Mouse (Mus musculus) left cerebral cortex, adult 11 months (tissue): Measurements from ENCODE around the gene Traip.
"Not testable (repeated sequence)": the region's sequence is repeated elsewhere in the genome, so short reads cannot be mapped to it uniquely, and the experiment has no call there.

Source experiments
- DNase-seq: peaks from one replicate; pipeline ENCODE4 v3.0.0; 2022; ENCODE audit warnings: low spot score

Traip gene

DNA sequence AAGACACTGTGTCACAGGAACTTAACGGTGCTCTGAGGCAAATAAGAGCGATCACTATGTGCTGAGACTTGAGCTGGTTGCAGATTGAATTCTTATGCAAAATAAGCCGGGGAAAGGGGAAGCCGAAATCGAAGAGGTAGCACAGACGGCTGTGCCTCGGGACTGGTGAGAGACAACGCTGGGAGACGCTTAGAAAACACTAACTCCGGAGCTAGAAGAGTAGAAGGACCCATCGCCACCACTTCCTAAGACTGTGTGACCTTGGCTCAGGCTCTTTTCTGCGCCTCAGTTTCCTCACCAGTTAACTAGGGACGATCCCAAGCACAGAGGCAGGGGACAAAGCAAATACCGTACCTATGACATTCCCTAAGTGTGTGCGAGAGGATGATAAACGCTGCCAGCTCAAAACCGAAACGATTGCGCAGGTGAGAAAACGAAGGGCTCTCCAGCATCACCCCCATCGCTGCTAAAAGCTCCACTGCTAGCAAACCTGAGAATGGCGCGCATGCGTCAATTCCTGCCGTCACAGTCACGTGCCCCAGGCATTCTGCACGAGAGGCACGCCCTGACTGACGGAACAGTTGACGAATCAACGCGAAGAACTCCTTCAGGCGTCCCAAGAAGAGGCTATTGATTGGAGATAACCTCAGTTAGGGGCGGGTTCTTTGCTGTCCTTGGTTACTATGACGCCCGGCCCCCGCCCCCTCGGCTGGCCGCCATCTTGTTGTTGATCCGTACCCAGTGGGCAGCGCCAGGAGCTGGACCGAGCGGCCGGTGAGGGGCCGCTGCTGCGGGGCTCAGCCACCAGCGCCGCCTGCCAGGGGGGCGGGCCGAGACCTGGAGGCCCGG lies 52.2 kb downstream of the Traip start, which contains the start of gene Ip6k1:
Gene Ip6k1 (plus strand): TSS at position 580 of the 849 bp plus-strand sequence.
- DNase-seq, result peak; percentile 100

DNA sequence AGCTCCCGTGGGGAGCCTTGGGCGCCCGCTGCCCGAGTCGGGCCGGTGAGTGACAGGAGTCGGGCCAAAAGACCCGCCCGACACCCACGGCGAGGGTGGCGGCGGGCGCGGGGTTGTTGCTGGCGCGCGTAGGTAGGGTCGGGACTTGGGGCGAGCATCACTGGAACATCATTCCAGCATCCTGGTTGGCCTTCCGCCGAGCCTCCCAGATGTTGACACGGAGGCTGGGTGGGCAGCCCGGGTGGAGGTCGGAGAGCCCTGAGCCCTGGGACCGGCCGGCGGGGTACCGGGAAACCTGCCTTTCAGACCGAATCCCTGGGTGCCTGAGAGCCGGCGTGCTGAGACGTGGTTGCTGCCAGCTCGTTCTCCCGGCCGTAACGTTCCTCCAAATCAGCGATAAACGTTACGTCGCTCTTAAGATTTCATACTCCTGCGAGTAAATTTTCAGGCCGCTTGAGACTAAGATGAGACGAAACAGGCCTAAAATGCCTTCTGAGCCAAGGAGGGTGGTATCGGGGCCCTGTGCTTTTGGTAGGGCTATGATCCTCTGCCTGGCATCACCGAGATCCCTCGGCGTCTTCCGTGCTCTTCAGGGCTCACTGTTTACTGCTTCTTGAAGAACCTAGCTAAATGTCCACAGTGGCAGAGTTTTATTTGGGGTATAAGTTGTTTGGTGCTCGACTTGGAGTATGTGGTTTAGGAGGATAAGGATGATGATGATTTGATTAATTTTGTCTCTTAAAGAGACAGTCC lies 53.0 kb downstream of the Traip start:
- DNase-seq, result no peak

GRCm38 (mm10) chr9:108003531-108003890 lies 53.6 kb downstream of the Traip start:
- no peak for DNase-seq

DNA sequence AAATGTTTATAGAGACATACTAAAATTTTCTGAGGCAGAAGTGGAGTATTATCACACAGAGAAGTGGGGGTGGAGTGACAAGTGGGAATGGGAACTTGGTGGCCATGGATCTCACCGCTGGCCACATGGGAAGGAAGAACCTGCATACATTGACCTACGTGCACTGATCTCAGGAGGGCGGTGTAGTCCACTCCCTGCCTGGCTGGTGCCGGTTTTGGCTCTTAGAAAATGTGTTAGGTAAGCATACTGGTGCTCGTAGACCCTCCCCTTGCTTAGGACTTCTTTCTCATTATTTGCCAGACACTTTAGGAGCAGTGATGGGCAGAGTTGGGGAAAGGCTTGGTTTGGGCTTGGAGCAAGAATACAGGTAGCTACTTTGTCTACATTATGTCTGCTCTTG lies 58.1 kb downstream of the Traip start:
- DNase-seq, result no peak

DNA sequence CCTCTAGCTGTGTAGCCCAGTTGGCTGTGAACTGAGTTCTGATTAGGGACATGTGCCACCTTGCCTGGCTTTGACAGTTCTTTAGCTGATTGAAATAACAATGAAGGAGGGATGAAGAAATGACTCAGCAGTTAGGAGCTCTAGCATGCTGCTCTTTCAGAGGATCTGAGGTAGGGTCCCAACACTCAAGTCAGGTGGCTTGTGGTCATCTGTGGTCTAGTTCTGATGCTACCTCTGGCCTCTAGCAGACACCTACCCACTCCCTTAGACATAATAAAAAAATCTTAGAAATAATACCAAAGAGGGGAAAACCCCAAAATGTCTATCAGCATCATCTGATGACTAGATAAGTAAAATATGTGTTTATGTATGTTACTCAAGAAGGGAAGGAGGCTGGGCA lies 60.4 kb downstream of the Traip start:
- no peak for DNase-seq

DNA sequence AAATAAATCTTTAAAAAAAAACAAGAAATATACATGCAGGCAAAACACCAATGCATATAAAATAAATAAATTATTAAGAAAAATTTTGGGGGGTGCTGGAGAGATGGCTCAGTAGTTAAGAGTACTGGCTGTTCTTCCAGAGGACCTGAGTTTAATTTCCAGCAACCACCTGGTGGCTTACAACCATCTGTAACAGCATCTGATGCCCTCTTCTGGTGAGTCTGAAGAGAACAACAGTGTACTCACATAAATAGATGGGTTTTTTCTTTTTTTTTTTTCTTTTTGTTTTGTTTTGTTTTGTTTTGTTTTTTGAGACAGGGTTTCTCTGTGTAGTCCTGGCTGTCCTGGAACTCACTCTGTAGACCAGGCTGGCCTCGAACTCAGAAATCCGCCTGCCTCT lies 63.6 kb downstream of the Traip start:
- not testable (repeated sequence) for DNase-seq

DNA sequence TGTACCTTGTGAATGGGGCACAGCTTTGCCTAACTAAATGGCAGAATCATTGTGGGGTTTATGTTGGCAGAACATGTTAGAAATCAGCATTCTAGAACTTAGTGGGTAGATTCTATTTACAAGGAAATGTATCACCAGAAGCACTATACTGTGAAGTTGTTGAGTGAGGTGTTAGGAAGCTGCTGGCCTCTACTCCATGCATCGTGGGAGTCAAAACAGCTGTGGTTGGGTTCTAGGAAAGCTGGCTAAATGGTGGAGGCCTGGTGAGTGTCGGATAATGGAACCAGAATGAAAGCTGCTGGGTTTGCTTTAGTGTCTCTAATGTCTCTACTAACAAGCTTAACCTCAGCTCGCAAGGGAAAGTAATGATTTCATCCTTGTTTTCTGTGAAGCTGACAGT lies 67.2 kb downstream of the Traip start:
- DNase-seq, result peak; percentile 29

GRCm38 (mm10) chr9:108020741-108021140 lies 70.8 kb downstream of the Traip start:
- no peak for DNase-seq
